Mouse (Mus musculus) small intestine, adult 2 months (tissue): Measurements from ENCODE around the gene AW822073.
"Not testable (repeated sequence)": the region's sequence is repeated elsewhere in the genome, so short reads cannot be mapped to it uniquely, and the experiment has no call there.

Experiments
- CTCF ChIP-seq: fragments of 200-500 bp; IDR thresholded peaks from 2 replicates; pipeline ENCODE4 v1.5.1; 2012; ENCODE audit warnings: low read depth, mild to moderate bottlenecking, control low read depth, inconsistent platforms, low read length, moderate library complexity, mixed read lengths; ENCODE audit not compliant: insufficient replicate concordance, insufficient read length; ENCODE audit errors: extremely low read depth
- POLR2A ChIP-seq: fragments of 200-500 bp; IDR thresholded peaks from 2 replicates; pipeline ENCODE4 v1.6.1; 2012; ENCODE audit warnings: low read depth, mild to moderate bottlenecking, control low read depth, inconsistent platforms, low read length, moderate library complexity

DNA sequence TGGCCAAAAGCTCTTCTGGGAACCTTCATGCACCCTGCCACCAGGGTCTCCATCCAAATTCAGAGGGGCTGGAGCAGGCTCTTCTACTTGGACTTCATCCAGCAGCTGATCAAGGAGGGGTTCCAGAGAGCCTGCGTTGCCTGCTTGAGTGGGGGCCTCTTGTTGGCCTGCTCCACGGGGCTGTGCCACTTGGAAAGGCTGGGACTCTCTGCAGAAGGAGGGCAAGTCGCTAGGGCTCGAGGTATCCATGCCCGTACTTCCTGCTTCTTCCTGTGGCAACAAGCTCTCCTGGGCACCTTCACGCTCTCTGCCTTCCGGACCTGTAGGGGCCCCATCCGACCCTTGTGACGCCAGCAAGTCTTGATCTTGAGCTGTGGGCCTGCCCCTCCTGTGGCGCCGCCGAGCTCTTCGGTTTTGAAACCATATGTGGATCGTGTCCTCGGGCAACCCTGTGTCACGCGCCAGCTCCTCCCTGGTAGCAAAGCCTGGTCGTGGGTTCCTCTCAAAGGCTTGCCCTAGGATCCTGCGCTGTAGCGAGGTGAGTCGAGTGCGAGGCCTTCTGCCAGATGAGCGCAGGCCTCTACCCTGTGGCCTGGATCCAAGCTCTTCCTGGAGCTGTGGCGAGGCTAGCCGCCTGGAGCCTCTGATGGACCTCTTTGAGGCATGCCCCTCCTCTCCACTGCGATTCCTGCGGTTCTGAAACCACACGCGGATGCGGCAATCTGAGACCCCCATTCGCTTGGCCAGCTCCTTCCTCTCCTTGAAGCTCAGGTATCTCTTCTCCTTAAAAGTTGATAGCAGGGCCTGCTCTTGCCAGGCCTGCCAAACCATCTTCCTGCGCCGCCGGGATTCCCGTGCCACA lies 7.3 kb upstream of the AW822073 start:
- TF ChIP-seq POLR2A, CTCF: not testable (repeated sequence)
